Mouse (Mus musculus) forebrain, embryonic 16.5 days (tissue): ENCODE data around the gene Olfr815. TPM values are rescaled to one million over a fixed set of nuclear protein-coding genes. Genes with fewer than 3 reads are reported as not detected.
"Not testable (repeated sequence)": the region's sequence is repeated elsewhere in the genome, so short reads cannot be mapped to it uniquely, and the experiment has no call there.

Experiments
- ATAC-seq: fragments of 200-750 bp; cut with Nextera tagmentation; 2 replicates; pipeline ENCODE4 v1.8.0; 2017; ENCODE audit warnings: mild to moderate bottlenecking, moderate library complexity
- H3K27ac ChIP-seq: fragments of 300-500 bp; sonication (generic); 2 replicates; pipeline ENCODE4 v1.5.1; 2014; ENCODE audit warnings: low read length, control low read depth
- H3K27me3 ChIP-seq: fragments of 300-500 bp; sonication (generic); replicated peaks from 2 replicates; pipeline ENCODE4 v1.6.1; 2014; ENCODE audit warnings: low read length; ENCODE audit not compliant: control insufficient read depth, insufficient read depth
- H3K36me3 ChIP-seq: fragments of 300-500 bp; sonication (generic); 2 replicates; pipeline ENCODE4 v1.6.1; 2014; ENCODE audit not compliant: control insufficient read depth, insufficient read depth
- H3K4me1 ChIP-seq: fragments of 300-500 bp; sonication (generic); replicated peaks from 2 replicates; pipeline ENCODE4 v1.6.1; 2014; ENCODE audit warnings: low read length; ENCODE audit not compliant: control insufficient read depth, insufficient read depth
- H3K4me2 ChIP-seq: fragments of 300-500 bp; sonication (generic); 2 replicates; pipeline ENCODE4 v1.6.1; 2014; ENCODE audit warnings: mild to moderate bottlenecking, low read length, control low read depth
- H3K4me3 ChIP-seq: fragments of 300-500 bp; sonication (generic); replicated peaks from 2 replicates; pipeline ENCODE4 v1.5.1; 2014; ENCODE audit warnings: mild to moderate bottlenecking, low read length, control low read depth
- H3K9ac ChIP-seq: fragments of 300-500 bp; sonication (generic); replicated peaks from 2 replicates; pipeline ENCODE4 v1.6.1; 2014; ENCODE audit warnings: low read depth, low read length, control low read depth
- H3K9me3 ChIP-seq: fragments of 300-500 bp; sonication (generic); 2 replicates; pipeline ENCODE4 v1.6.1; 2016; ENCODE audit warnings: low read length; ENCODE audit not compliant: control insufficient read depth
- WGBS: fragments of 180-500 bp; shearing (Covaris S2); extraction: QIAGEN DNeasy Blood & Tissue Kit; methylation state at CpG from one replicate; pipeline ENCODE4 v1.1.7; 2014; 5-methylcytosine and 5-hydroxymethylcytosine counted together
- polyA plus RNA-seq: library from polyadenylated mRNA; unstranded; fragments of >200 nt; fragmentation: Nextera tagmentation; extraction: Ambion mirVana; gene quantifications from 2 replicates; pipeline ENCODE4 v1.2.1, GENCODE M21; 2015

The Olfr815 gene
- polyA plus RNA-seq = not detected in 2 replicates

DNA sequence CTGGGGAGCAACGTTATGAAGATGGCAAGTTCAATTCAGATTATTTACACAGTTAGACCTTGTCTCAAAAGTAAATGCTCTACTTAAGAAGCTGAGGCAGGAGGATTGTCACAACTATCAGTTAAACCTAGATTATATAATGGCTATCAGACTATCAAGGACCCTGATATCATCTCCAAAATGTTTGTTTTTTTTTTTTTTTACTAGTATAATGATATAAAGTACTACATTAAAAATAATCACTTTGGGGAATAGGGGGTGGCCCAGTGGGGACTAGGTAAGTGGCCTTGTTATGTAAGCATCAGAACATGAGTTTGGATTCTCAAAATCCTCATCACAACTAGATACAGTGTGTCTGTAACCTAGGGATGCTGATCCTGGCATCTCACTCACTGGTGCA lies at the start of gene Olfr815:
TSS of gene Olfr815 (minus strand) at position 101 of the 400 bp plus-strand sequence.
- WGBS = no CpG with 5 or more reads among the region's 1 CpGs
- not testable (repeated sequence) for H3K36me3 ChIP-seq, H3K9me3 ChIP-seq, H3K4me3 ChIP-seq, H3K27me3 ChIP-seq, H3K27ac ChIP-seq, H3K9ac ChIP-seq, H3K4me1 ChIP-seq, H3K4me2 ChIP-seq, ATAC-seq

DNA sequence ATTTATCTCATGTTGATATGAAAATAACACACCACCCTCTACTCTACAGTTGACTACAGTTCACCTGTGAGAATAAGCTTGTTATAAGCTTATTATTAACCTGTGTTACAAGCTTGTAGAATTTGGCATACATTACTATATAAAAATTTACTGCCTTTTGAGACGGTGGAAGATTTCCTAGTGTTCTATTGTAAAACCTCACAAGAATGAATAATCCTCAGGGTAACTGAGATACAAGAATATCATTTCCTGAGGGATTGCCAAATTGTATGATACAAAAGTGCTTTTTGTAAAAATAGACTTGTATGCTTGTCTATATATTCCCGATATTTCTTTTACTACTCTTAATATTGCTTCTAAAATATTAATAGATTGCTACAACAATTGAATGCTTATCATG lies 43.3 kb upstream of the Olfr815 start, which contains the start of gene Olfr818:
TSS of gene Olfr818 (minus strand) at position 101 of the 400 bp plus-strand sequence.
- no peak for ATAC-seq
- H3K4me3 ChIP-seq = no peak within 1 kb of the TSS
- no peaks in the 10 kb centered on the region for H3K9me3 ChIP-seq
- H3K9ac ChIP-seq = no peak within 1 kb of the TSS
- no peaks in the 10 kb centered on the region for H3K27me3 ChIP-seq
- no peaks in the 10 kb centered on the region for H3K36me3 ChIP-seq
- no peak within 1 kb of the TSS for H3K4me2 ChIP-seq
- no peak within 1 kb of the TSS for H3K27ac ChIP-seq
- no peaks in the 10 kb centered on the region for H3K4me1 ChIP-seq
- WGBS = 93% methylated on average over 2 of the region's 2 CpGs

DNA sequence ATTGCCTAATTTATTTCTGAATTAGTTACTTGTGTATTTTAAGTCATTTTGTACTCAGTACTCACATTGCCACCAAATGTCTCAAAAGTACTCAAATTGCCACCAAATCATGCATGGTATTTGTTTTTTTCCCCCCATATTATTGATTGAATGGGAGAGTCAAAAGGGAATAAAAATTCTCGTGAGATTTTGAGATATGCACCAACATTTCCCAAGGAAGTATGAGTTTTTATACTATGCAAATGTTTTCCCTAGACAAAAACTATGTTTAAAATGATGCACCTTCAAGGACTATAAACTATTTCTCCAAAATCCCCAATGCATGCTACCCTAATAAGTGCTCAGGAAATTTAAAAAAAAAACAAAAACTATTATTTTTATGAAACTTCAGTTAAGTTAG lies 9.8 kb upstream of the Olfr815 start, which contains the start of gene Olfr816:
TSS of gene Olfr816 (minus strand) at position 101 of the 400 bp plus-strand sequence.
- Histone ChIP-seq H3K9ac (no peak within 1 kb of the TSS), H3K27me3 (no peaks in the 10 kb centered on the region), H3K9me3 (no peaks in the 10 kb centered on the region), H3K4me3 (no peak within 1 kb of the TSS), H3K27ac (no peak within 1 kb of the TSS), H3K36me3 (no peaks in the 10 kb centered on the region), H3K4me2 (no peak within 1 kb of the TSS), H3K4me1 (no peaks in the 10 kb centered on the region)
- 61% methylated on average over 1 of the region's 1 CpGs for WGBS
- ATAC-seq = no peak

DNA sequence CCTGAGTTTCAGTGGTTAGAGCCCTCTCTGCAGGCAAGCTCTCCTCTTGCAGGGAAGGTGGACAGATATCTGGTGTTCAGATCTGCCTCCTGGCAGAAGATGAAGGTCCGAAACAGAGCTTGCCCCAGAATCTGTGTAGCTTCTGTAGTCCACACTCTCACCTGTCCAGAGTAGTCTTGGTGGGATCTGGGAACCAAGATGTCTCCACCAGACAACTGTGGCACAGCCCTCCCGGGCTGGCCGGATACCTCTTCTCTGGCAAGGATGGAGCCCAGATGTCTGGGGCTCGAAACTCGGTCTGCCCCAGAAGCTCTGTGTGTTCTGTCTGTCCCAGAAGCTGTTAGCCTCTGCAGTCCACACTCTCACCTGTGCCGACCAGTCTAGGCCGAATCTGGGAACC lies 19.7 kb downstream of the Olfr815 start:
- Histone ChIP-seq H3K4me2 (no peak overlapping the region), H3K4me3 (no peak overlapping the region), H3K27ac (no peak overlapping the region), H3K4me1 (no peaks in the 10 kb centered on the region), H3K36me3 (no peaks in the 10 kb centered on the region), H3K9ac (no peak overlapping the region), H3K27me3 (no peaks in the 10 kb centered on the region), H3K9me3 (no peaks in the 10 kb centered on the region)
- whole genome bisulfite sequencing = 92% methylated on average over 7 of the region's 7 CpGs
- no peak for ATAC-seq

DNA sequence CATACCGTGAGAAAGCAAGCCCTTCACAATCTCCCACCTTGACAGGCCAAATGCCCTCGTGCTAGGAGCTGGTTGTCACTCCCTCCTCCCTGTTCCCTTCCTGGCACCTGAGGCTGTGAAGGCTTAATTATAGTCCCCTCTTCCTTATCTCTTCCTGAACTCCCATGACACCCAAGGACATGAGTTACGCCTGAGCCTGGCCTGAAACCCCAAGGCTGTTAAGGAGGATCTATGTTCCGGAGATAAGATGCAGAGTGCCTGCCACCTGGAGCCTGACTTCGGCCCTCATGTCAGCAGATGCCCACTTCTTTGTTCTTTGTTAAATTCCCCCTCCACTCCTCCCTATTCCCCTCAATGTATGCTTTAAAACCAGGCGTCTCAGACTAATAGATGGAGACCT lies 20.2 kb downstream of the Olfr815 start:
- H3K4me2 ChIP-seq, ATAC-seq, H3K4me3 ChIP-seq, H3K36me3 ChIP-seq, H3K4me1 ChIP-seq, H3K27me3 ChIP-seq, H3K9ac ChIP-seq, H3K9me3 ChIP-seq, H3K27ac ChIP-seq: not testable (repeated sequence)
- 92% methylated on average over 6 of the region's 6 CpGs for WGBS

DNA sequence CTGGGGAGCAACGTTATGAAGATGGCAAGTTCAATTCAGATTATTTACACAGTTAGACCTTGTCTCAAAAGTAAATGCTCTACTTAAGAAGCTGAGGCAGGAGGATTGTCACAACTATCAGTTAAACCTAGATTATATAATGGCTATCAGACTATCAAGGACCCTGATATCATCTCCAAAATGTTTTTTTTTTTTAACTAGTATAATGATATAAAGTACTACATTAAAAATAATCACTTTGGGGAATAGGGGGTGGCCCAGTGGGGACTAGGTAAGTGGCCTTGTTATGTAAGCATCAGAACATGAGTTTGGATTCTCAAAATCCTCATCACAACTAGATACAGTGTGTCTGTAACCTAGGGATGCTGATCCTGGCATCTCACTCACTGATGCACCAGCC lies 25.9 kb downstream of the Olfr815 start, which contains the start of gene Olfr814:
TSS of gene Olfr814 (minus strand) at position 101 of the 400 bp plus-strand sequence.
- H3K9me3 ChIP-seq, H3K27ac ChIP-seq, H3K9ac ChIP-seq, H3K4me2 ChIP-seq, H3K4me1 ChIP-seq, H3K27me3 ChIP-seq, H3K4me3 ChIP-seq, ATAC-seq, H3K36me3 ChIP-seq: not testable (repeated sequence)
- WGBS = no CpG with 5 or more reads among the region's 1 CpGs

DNA sequence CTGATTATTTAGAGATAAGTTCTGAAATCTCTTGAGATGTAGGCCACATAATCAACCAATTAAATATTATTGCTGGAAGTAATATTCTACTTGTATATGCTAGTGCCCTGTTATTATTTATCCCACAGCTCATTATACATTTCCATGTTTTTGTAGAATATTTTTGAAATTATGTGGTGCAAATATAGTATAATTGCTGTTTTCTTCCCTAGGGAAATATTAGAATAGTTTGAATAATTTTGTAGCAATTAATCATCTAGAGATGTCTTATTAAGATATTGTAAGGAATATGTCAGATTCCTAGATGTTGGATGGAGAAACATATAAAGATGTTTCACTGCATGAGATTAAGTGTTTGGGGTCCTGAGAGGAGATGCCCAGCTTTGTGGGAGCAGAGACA lies 50.6 kb downstream of the Olfr815 start, which contains the start of gene Olfr813:
TSS of gene Olfr813 (plus strand) at position 301 of the 400 bp plus-strand sequence.
- ATAC-seq = no peak
- no peaks in the 10 kb centered on the region for H3K27me3 ChIP-seq
- H3K9me3 ChIP-seq = no peaks in the 10 kb centered on the region
- no peak within 1 kb of the TSS for H3K9ac ChIP-seq
- no peak within 1 kb of the TSS for H3K4me3 ChIP-seq
- no peaks in the 10 kb centered on the region for H3K36me3 ChIP-seq
- H3K27ac ChIP-seq = no peak within 1 kb of the TSS
- no peak within 1 kb of the TSS for H3K4me2 ChIP-seq
- no peaks in the 10 kb centered on the region for H3K4me1 ChIP-seq

Other genes starting within 250 kb of the Olfr815 start
- gene Olfr800, start 248.2 kb downstream of the Olfr815 start, polyA plus RNA-seq = not detected in 2 replicates
- not detected in 2 replicates for gene Olfr801, start 232.0 kb downstream of the Olfr815 start, polyA plus RNA-seq
- 0.06 TPM in 1 of 2 replicates, not detected in the other for gene Olfr802, start 217.7 kb downstream of the Olfr815 start, polyA plus RNA-seq
- not detected in 2 replicates for gene Olfr803, start 211.6 kb downstream of the Olfr815 start, polyA plus RNA-seq
- not detected in 2 replicates for gene Olfr804, start 202.7 kb downstream of the Olfr815 start, polyA plus RNA-seq
- gene Olfr805, start 176.5 kb downstream of the Olfr815 start, polyA plus RNA-seq = not detected in 2 replicates
- gene Olfr806, start 163.9 kb downstream of the Olfr815 start, polyA plus RNA-seq = not detected in 2 replicates
- not detected in 2 replicates for gene Olfr807, start 148.1 kb downstream of the Olfr815 start, polyA plus RNA-seq
- gene Olfr808, start 140.4 kb downstream of the Olfr815 start, polyA plus RNA-seq = not detected in 2 replicates
- gene Olfr809, start 131.2 kb downstream of the Olfr815 start, polyA plus RNA-seq = not detected in 2 replicates
- not detected in 2 replicates for gene Olfr810, start 111.0 kb downstream of the Olfr815 start, polyA plus RNA-seq
- gene Olfr811, start 101.5 kb downstream of the Olfr815 start, polyA plus RNA-seq = not detected in 2 replicates
- gene Olfr812, start 59.8 kb downstream of the Olfr815 start, polyA plus RNA-seq = not detected in 2 replicates
- gene Olfr813, start 50.5 kb downstream of the Olfr815 start, polyA plus RNA-seq = not detected in 2 replicates
- gene Olfr814, start 26.0 kb downstream of the Olfr815 start, polyA plus RNA-seq = not detected in 2 replicates
- gene Olfr816, start 9.7 kb upstream of the Olfr815 start, polyA plus RNA-seq = not detected in 2 replicates
- gene Olfr818, start 43.2 kb upstream of the Olfr815 start, polyA plus RNA-seq = not detected in 2 replicates
- gene Olfr819, start 61.4 kb upstream of the Olfr815 start, polyA plus RNA-seq = not detected in 2 replicates
- not detected in 2 replicates for gene Olfr247, start 70.3 kb upstream of the Olfr815 start, polyA plus RNA-seq
- not detected in 2 replicates for gene Gm10310, start 79.2 kb upstream of the Olfr815 start, polyA plus RNA-seq
- gene Olfr820, start 106.8 kb upstream of the Olfr815 start, polyA plus RNA-seq = not detected in 2 replicates
- gene Olfr821, start 124.5 kb upstream of the Olfr815 start, polyA plus RNA-seq = not detected in 2 replicates
- gene Olfr822, start 165.3 kb upstream of the Olfr815 start, polyA plus RNA-seq = not detected in 2 replicates
- not detected in 2 replicates for gene Olfr823, start 209.5 kb upstream of the Olfr815 start, polyA plus RNA-seq
- not detected in 2 replicates for gene Olfr824, start 224.1 kb upstream of the Olfr815 start, polyA plus RNA-seq